Mouse (Mus musculus) heart, embryonic 14.5 days (tissue): ENCODE data around the gene Srrm2. TPM values are rescaled to one million over a fixed set of nuclear protein-coding genes. Genes with fewer than 3 reads are reported as not detected.

ENCODE experiments used
- ATAC-seq: fragments of 200-750 bp; cut with Nextera tagmentation; 2 replicates; pipeline ENCODE4 v1.8.0; 2017; ENCODE audit warnings: low read depth, moderate TSS enrichment; ENCODE audit not compliant: insufficient number of reproducible peaks, insufficient read depth, low FRiP score
- H3K27ac ChIP-seq, 2 experiments: fragments of 200-500 bp in 1 of 2; fragments of 300-500 bp in 1 of 2; sonication (generic) in 1 of 2; replicated peaks in 1 of 2; 2 replicates each; pipeline ENCODE4 v1.5.1; 2012 to 2014; ENCODE audit warnings: low read depth in 2 of 2, low read length in 2 of 2, control low read depth in 1 of 2, mild to moderate bottlenecking in 1 of 2, mixed read lengths in 1 of 2; ENCODE audit not compliant: control insufficient read depth in 1 of 2, insufficient read depth in 1 of 2
- H3K27me3 ChIP-seq: fragments of 300-500 bp; sonication (generic); 2 replicates; pipeline ENCODE4 v1.6.1; 2014; ENCODE audit warnings: mild to moderate bottlenecking, low read length, control low read depth; ENCODE audit not compliant: control insufficient read depth, insufficient read depth
- H3K36me3 ChIP-seq: fragments of 300-500 bp; sonication (generic); 2 replicates; pipeline ENCODE4 v1.6.1; 2014; ENCODE audit warnings: mild to moderate bottlenecking, control low read depth, low read length, mixed read lengths; ENCODE audit not compliant: control insufficient read depth, insufficient read depth
- H3K4me1 ChIP-seq, 2 experiments: fragments of 200-500 bp in 1 of 2; fragments of 300-500 bp in 1 of 2; sonication (generic) in 1 of 2; 2 replicates each; pipeline ENCODE4 v1.6.1; 2012 to 2014; ENCODE audit warnings: low read length in 2 of 2, control low read depth in 1 of 2, mixed read lengths in 1 of 2; ENCODE audit not compliant: control insufficient read depth in 2 of 2, insufficient read depth in 2 of 2
- H3K4me2 ChIP-seq: fragments of 300-500 bp; sonication (generic); 2 replicates; pipeline ENCODE4 v1.6.1; 2014; ENCODE audit warnings: mild to moderate bottlenecking, low read length
- H3K4me3 ChIP-seq, 2 experiments: fragments of 200-500 bp in 1 of 2; fragments of 300-500 bp in 1 of 2; sonication (generic) in 1 of 2; 2 replicates each; pipeline ENCODE4 v1.5.1; 2012 to 2014; ENCODE audit warnings: low read length in 2 of 2, mild to moderate bottlenecking in 2 of 2, control low read depth in 1 of 2, low read depth in 1 of 2, moderate library complexity in 1 of 2; ENCODE audit not compliant: control insufficient read depth in 1 of 2, insufficient read depth in 1 of 2
- H3K9ac ChIP-seq: fragments of 300-500 bp; sonication (generic); 2 replicates; pipeline ENCODE4 v1.6.1; 2014; ENCODE audit warnings: mild to moderate bottlenecking, low read length
- H3K9me3 ChIP-seq: fragments of 300-500 bp; sonication (generic); 2 replicates; pipeline ENCODE4 v1.6.1; 2016; ENCODE audit warnings: low read length, control low read depth; ENCODE audit not compliant: control insufficient read depth
- WGBS: fragments of 180-500 bp; shearing (Covaris S2); extraction: QIAGEN DNeasy Blood & Tissue Kit; methylation state at CpG from one replicate; pipeline ENCODE4 v1.1.7; 2014; 5-methylcytosine and 5-hydroxymethylcytosine counted together
- polyA plus RNA-seq: library from polyadenylated mRNA; unstranded; fragments of >200 nt; fragmentation: Nextera tagmentation; extraction: Ambion mirVana; gene quantifications from 2 replicates; pipeline ENCODE4 v1.2.1, GENCODE M21; 2014

The Srrm2 gene
- polyA plus RNA-seq, 1 experiment from 2014 or later, result 318 TPM

GRCm38 (mm10) chr17:23806867-23807266 lies 16.5 kb downstream of the Srrm2 start:
- H3K27me3 ChIP-seq, result no peaks in the 10 kb centered on the region
- no peak overlapping the region for H3K27ac ChIP-seq
- no peak for ATAC-seq
- H3K4me3 ChIP-seq, result no peak overlapping the region
- peaks cover 48% of the 10 kb centered on the region for H3K36me3 ChIP-seq
- H3K4me2 ChIP-seq, result peak overlapping the region; percentile 35
- 74% methylated on average over 25 of the region's 25 CpGs for WGBS
- H3K4me1 ChIP-seq, result peaks cover 5 to 26% of the 10 kb centered on the region in 2 experiments
- no peaks in the 10 kb centered on the region for H3K9me3 ChIP-seq
- H3K9ac ChIP-seq, result no peak overlapping the region

GRCm38 (mm10) chr17:23807918-23808317 lies 17.6 kb downstream of the Srrm2 start:
- no peak for ATAC-seq
- 96% methylated on average over 3 of the region's 3 CpGs for WGBS
- H3K36me3 ChIP-seq, result peaks cover 59% of the 10 kb centered on the region

GRCm38 (mm10) chr17:23815641-23816040 lies 25.3 kb downstream of the Srrm2 start:
- Histone ChIP-seq H3K9ac (no peak overlapping the region), H3K27ac (no peak overlapping the region), H3K27me3 (no peaks in the 10 kb centered on the region), H3K36me3 (peaks cover 99% of the 10 kb centered on the region), H3K4me3 (no peak overlapping the region), H3K4me2 (no peak overlapping the region), H3K9me3 (peaks cover 9% of the 10 kb centered on the region; the same call in 1 of the 2 replicates), H3K4me1 (no peaks in the 10 kb centered on the region)
- no peak for ATAC-seq
- WGBS, result 98% methylated on average over 16 of the region's 16 CpGs

More at GRCm38 (mm10) chr17:23807918-23808317, 17.6 kb downstream of the Srrm2 start:
- H3K27me3 ChIP-seq, result no peaks in the 10 kb centered on the region
- no peak overlapping the region for H3K4me2 ChIP-seq
- H3K4me3 ChIP-seq, result no peak overlapping the region
- no peaks in the 10 kb centered on the region for H3K9me3 ChIP-seq
- peaks cover 0 to 26% of the 10 kb centered on the region in 2 experiments; a peak in 3 of 4 replicates for H3K4me1 ChIP-seq
- no peak overlapping the region for H3K9ac ChIP-seq
- H3K27ac ChIP-seq, result no peak overlapping the region

- Histone ChIP-seq H3K27ac (no peak overlapping the region), H3K9ac (no peak overlapping the region), H3K4me2 (no peak overlapping the region), H3K9me3 (peaks cover 9% of the 10 kb centered on the region; the same call in 1 of the 2 replicates), H3K4me3 (no peak overlapping the region), H3K27me3 (no peaks in the 10 kb centered on the region), H3K36me3 (peaks cover 100% of the 10 kb centered on the region), H3K4me1 (no peaks in the 10 kb centered on the region)
- ATAC-seq, result no peak
- WGBS, result 90% methylated on average over 8 of the region's 8 CpGs
These were observed 28.2 kb downstream of the Srrm2 start for GRCm38 (mm10) chr17:23818579-23818978.

GRCm38 (mm10) chr17:23819235-23819634 lies 28.9 kb downstream of the Srrm2 start:
- Histone ChIP-seq H3K4me2 (no peak overlapping the region), H3K27me3 (no peaks in the 10 kb centered on the region), H3K4me1 (no peaks in the 10 kb centered on the region), H3K4me3 (no peak overlapping the region), H3K27ac (no peak overlapping the region), H3K9me3 (peaks cover 9% of the 10 kb centered on the region; the same call in 1 of the 2 replicates), H3K36me3 (peaks cover 100% of the 10 kb centered on the region), H3K9ac (no peak overlapping the region)
- WGBS, result 97% methylated on average over 25 of the region's 25 CpGs
- ATAC-seq, result no peak

- 91% methylated on average over 5 of the region's 5 CpGs for WGBS
- Histone ChIP-seq H3K9me3 (0 out of 2 replicates have a peak, but pooled peaks cover 6% of the 10 kb centered on the region), H3K4me3 (no peak overlapping the region), H3K4me1 (no peaks in the 10 kb centered on the region), H3K9ac (no peak overlapping the region), H3K36me3 (peaks cover 100% of the 10 kb centered on the region), H3K4me2 (no peak overlapping the region), H3K27me3 (no peaks in the 10 kb centered on the region), H3K27ac (no peak overlapping the region)
- ATAC-seq, result no peak
These were observed 30.4 kb downstream of the Srrm2 start for GRCm38 (mm10) chr17:23820731-23821130.

- no peak overlapping the region for H3K27ac ChIP-seq
- no peak overlapping the region for H3K9ac ChIP-seq
- H3K4me3 ChIP-seq, result no peak overlapping the region
- no peaks in the 10 kb centered on the region for H3K27me3 ChIP-seq
- H3K4me2 ChIP-seq, result no peak overlapping the region
- 69% methylated on average over 6 of the region's 6 CpGs for WGBS
- H3K4me1 ChIP-seq, result no peaks in the 10 kb centered on the region
- 0 out of 2 replicates have a peak, but pooled peaks cover 6% of the 10 kb centered on the region for H3K9me3 ChIP-seq
- no peak; the same call in 1 of the 2 replicates for ATAC-seq
- peaks cover 100% of the 10 kb centered on the region for H3K36me3 ChIP-seq
These were observed 31.8 kb downstream of the Srrm2 start for GRCm38 (mm10) chr17:23822094-23822493.

- 0 out of 2 replicates have a peak, but pooled peaks cover 6% of the 10 kb centered on the region for H3K9me3 ChIP-seq
- ATAC-seq, result no peak
- peaks cover 2 to 8% of the 10 kb centered on the region in 2 experiments; a peak in 3 of 4 replicates for H3K4me1 ChIP-seq
- H3K27ac ChIP-seq, result no peak overlapping the region
- no peak overlapping the region for H3K9ac ChIP-seq
- H3K27me3 ChIP-seq, result no peaks in the 10 kb centered on the region
- H3K4me2 ChIP-seq, result no peak overlapping the region
- WGBS, result 76% methylated on average over 16 of the region's 16 CpGs
- H3K36me3 ChIP-seq, result peaks cover 96% of the 10 kb centered on the region
- H3K4me3 ChIP-seq, result no peak overlapping the region
These were observed 32.7 kb downstream of the Srrm2 start for GRCm38 (mm10) chr17:23823018-23823417.
